Mouse (Mus musculus): Measurements from ENCODE around the gene Mrrf.

GRCm38 (mm10) chr2:36172136-36172535, 35.9 kb downstream of the Mrrf start:
- TF ChIP-seq CTCF (IDR thresholded peaks at IDR 0.05; ENCODE audit: low read depth) (no peak), EP300 (IDR thresholded peaks at IDR 0.05; ENCODE audit: low read depth) (no peak)

Data from liver, postnatal 0 days (tissue).